Mouse (Mus musculus): ENCODE results near the gene Aqp1.

DNA sequence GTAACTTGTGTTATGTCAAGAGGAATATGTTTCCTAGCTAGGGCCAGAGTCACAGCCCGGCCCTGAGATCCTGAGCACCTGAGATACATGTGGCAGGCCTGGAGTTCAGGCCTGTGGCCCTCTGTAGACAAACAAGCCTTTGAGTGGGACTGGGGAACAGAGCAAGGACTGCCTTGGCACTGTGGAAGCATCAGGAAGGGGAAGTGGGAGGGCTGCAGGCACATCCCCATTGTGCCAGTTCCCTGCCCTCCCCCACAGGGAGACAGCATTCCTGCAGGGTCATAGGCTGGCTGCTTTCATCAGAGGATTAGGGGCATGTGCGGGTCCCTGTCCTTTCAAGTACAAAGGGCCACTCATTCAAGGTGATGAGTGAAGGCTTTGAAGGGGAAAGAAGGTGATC is 26.1 kb upstream of the Aqp1 start:
- no peak for TF ChIP-seq TAL1 (conservative IDR thresholded peaks at IDR 0.05; ENCODE audit: low read depth, low read length)
- TF ChIP-seq CTCF (IDR thresholded peaks at IDR 0.05; ENCODE audit: low read depth, low read length) = no peak

All from G1E (cell line).